Mouse (Mus musculus) heart, postnatal 25 days (tissue): ENCODE measurements around the gene Gm10842. TPM values are rescaled to one million over a fixed set of nuclear protein-coding genes. Genes with fewer than 3 reads are reported as not detected.

Experiments
- DNase-seq: peaks from one replicate; pipeline ENCODE4 v3.0.0; 2022; ENCODE audit warnings: low spot score
- intact Hi-C: fragments of 180-260 bp; cut with DNase I; formaldehyde crosslinking; loops from one replicate; pipeline ENCODE4 v1.15.1; 2025
- total RNA-seq, 2 experiments: library from RNA; stranded (reverse); gene quantifications; 2 replicates each; pipeline ENCODE4 v1.2.3; 2021

Gene Gm10842
- total RNA-seq, 2 experiments from 2014 or later, result not detected

- DNase-seq, result no peak
- intact Hi-C loops, result no loop called here
Measured at GRCm38 (mm10) chr11:105151226-105152016, 4.7 kb downstream of the Gm10842 start.

- DNase-seq, result no peak
- intact Hi-C loops, result no loop called here
Measured at GRCm38 (mm10) chr11:105152017-105152300, 5.3 kb downstream of the Gm10842 start.

- DNase-seq, result no peak
- intact Hi-C loops, result no loop called here
Measured at GRCm38 (mm10) chr11:105152357-105152899, 5.7 kb downstream of the Gm10842 start.

GRCm38 (mm10) chr11:105153068-105153833 is 6.6 kb downstream of the Gm10842 start:
- DNase-seq, result no peak
- intact Hi-C loops, result no loop called here

- no peak for DNase-seq
- intact Hi-C loops, result no loop called here
Measured at GRCm38 (mm10) chr11:105155915-105156314, 9.2 kb downstream of the Gm10842 start.

GRCm38 (mm10) chr11:105156748-105157267 is 10.1 kb downstream of the Gm10842 start:
- intact Hi-C loops, result no loop called here
- no peak for DNase-seq

GRCm38 (mm10) chr11:105158047-105158446 is 11.4 kb downstream of the Gm10842 start:
- no peak for DNase-seq
- intact Hi-C loops, result no loop called here

- DNase-seq, result no peak
- intact Hi-C loops, result no loop called here
Measured at GRCm38 (mm10) chr11:105159673-105160360, 13.1 kb downstream of the Gm10842 start.

- intact Hi-C loops, result no loop called here
- no peak for DNase-seq
Measured at GRCm38 (mm10) chr11:105161411-105161810, 14.7 kb downstream of the Gm10842 start.

- intact Hi-C loops, result no loop called here
Measured at GRCm38 (mm10) chr11:105164516-105165510, 18.1 kb downstream of the Gm10842 start.

GRCm38 (mm10) chr11:105166780-105167179 is 20.1 kb downstream of the Gm10842 start:
- intact Hi-C loops, result no loop called here

More at GRCm38 (mm10) chr11:105164516-105165510, 18.1 kb downstream of the Gm10842 start:
- DNase-seq, result no peak

GRCm38 (mm10) chr11:105178516-105178915 is 31.8 kb downstream of the Gm10842 start, which contains the start of gene Tlk2:
Gene Tlk2, plus strand, starts transcription at chr11:105178807.
- intact Hi-C loops, result no loop called here

More at GRCm38 (mm10) chr11:105166780-105167179, 20.1 kb downstream of the Gm10842 start:
- DNase-seq, result no peak

GRCm38 (mm10) chr11:105179523-105179922 is 32.8 kb downstream of the Gm10842 start:
- no peak for DNase-seq
- intact Hi-C loops, result no loop called here

More at GRCm38 (mm10) chr11:105178516-105178915, 31.8 kb downstream of the Gm10842 start, which contains the start of gene Tlk2:
- no peak for DNase-seq

- peak; percentile 16 for DNase-seq
- intact Hi-C loops, result loop anchor here (1.0 kb wide), 1 partner anchor 54 kb away; the partner anchor contains the start of gene Mettl2
Measured at GRCm38 (mm10) chr11:105180471-105181091, 33.9 kb downstream of the Gm10842 start.

- intact Hi-C loops, result no loop called here
Measured at GRCm38 (mm10) chr11:105181126-105181637, 34.5 kb downstream of the Gm10842 start.

GRCm38 (mm10) chr11:105181689-105182460 is 35.2 kb downstream of the Gm10842 start:
- peak; percentile 19 for DNase-seq
- intact Hi-C loops, result no loop called here

More at GRCm38 (mm10) chr11:105181126-105181637, 34.5 kb downstream of the Gm10842 start:
- peak; percentile 89 for DNase-seq

GRCm38 (mm10) chr11:105182461-105182855 is 35.8 kb downstream of the Gm10842 start:
- no peak for DNase-seq
- intact Hi-C loops, result no loop called here
